Mouse (Mus musculus): ENCODE measurements around the gene Castor2. TPM values are rescaled to one million over a fixed set of nuclear protein-coding genes. Genes with fewer than 3 reads are reported as not detected.
A peak's percentile ranks its signal among the peaks of the same experiment; 100 is the strongest.

Castor2 gene
- total and polyA plus RNA-seq, 3 experiments = 0.35 to 3.9 (median 1.3) TPM

DNA sequence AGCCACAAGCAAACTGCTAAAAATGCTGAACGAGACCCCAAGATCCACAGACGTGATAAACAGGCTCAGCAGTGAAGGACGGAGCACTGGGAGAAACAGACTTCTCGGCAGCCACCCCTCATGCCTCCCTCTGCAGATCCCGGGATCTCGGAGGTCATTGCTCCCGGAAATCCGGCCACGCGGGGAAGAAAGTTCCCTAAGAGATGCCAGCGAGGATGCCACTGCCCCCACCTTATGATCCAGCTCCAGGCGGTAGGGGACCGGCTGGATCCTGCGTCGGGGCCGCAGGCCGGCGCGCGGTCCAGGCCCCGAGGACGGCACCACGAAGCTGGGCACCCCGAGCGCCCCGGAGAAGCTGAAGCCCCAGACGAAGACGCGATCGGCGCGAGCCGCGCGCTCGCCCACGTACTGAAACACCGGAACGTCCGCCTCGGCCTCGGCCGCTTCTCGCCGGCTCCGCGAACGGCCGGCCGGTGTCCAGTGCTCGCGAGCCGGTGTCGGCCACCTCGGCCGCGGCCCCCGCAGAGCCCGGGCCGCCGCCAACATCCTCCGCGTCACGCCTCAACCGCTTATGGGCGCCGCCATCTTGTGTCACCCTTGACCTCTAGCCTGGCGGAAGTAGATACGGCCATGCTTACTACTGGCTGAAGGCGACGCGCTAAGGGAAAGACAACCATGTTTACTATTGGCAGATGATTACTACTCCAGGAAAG, 76.8 kb downstream of the Castor2 start, which contains the start of gene Rcc1l (continued):
- TF ChIP-seq MAFK (IDR thresholded peaks at IDR 0.05; ENCODE audit: insufficient replicate concordance, low read length) (no peak), E2F4 (IDR thresholded peaks at IDR 0.05; ENCODE audit: insufficient replicate concordance, low read depth, low read length) (peak; percentile 70; the same call in 1 of the 2 replicates), HCFC1 (IDR thresholded peaks at IDR 0.05; ENCODE audit: low read depth, low read length) (peak; percentile 96), NRF1 (IDR thresholded peaks at IDR 0.05; ENCODE audit: low read depth, low read length) (peak; percentile 91), KAT2A (IDR thresholded peaks at IDR 0.05; ENCODE audit: insufficient replicate concordance, low read length) (peak; percentile 99), CTCF (conservative IDR thresholded peaks at IDR 0.05 in 1 of 2, IDR thresholded peaks at IDR 0.05 in 1 of 2; ENCODE audit: low read depth in 2 of 2, low read length in 2 of 2) (no peak), POLR2A (IDR thresholded peaks at IDR 0.05; ENCODE audit: low read depth, low read length) (peak; percentile 85), MAX (IDR thresholded peaks at IDR 0.05; ENCODE audit: low read length) (peak; percentile 79)

DNA sequence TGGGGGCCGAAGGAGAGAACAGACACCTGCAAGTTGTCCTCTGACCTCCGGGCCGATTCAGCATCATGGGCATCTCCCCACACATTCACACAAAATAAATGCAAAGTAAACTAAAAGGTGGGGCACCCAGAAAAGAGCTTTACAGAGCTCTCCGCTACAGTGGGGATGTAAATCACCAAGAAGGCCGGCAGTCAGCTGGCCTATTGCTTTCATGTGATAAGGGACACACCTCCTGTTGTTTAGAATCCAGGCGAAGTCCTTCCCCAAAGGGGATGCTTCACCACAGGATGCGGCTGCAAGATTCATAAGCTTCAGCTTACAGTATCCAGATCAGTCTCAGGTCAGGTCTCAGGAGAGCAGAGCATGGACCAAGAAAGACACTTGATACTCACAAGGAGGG, 79.0 kb downstream of the Castor2 start:
- no peak for TF ChIP-seq RCOR1 (conservative IDR thresholded peaks at IDR 0.05; ENCODE audit: low read depth, low read length)
- TF ChIP-seq EP300 (IDR thresholded peaks at IDR 0.05; ENCODE audit: low read length) = no peak
- no peak for TF ChIP-seq ELF1 (IDR thresholded peaks at IDR 0.05; ENCODE audit: low read depth, low read length)
- Histone ChIP-seq H3K36me3 (replicated peaks in 1 of 2; ENCODE audit: control insufficient read depth in 1 of 2, insufficient read depth in 1 of 2, low read length in 1 of 2) (peaks cover 4 to 11% of the 10 kb centered on the region in 2 experiments), H3K4me1 (ENCODE audit: control insufficient read depth in 1 of 2, insufficient read depth in 2 of 2) (peaks cover 6 to 44% of the 10 kb centered on the region in 2 experiments; a peak in 3 of 4 replicates), H3K4me3 (replicated peaks in 1 of 3; ENCODE audit: low read depth in 2 of 3, low read length in 2 of 3, poor library complexity in 1 of 3) (no peak overlapping the region), H3K27me3 (replicated peaks) (no peaks in the 10 kb centered on the region), H3K79me2 (replicated peaks; ENCODE audit: control insufficient read depth, extremely low read depth, insufficient read depth, poor library complexity, severe bottlenecking) (peaks cover 18% of the 10 kb centered on the region), H3K9me3 (replicated peaks; ENCODE audit: low read length) (no peaks in the 10 kb centered on the region), H3K4me2 (ENCODE audit: insufficient read depth, low read depth, poor library complexity, severe bottlenecking) (no peak overlapping the region), H3K27ac (ENCODE audit: insufficient read depth, low read depth) (no peak overlapping the region), H3K9ac (ENCODE audit: insufficient read depth, low read depth) (no peak overlapping the region)
- dilution Hi-C loops (cut with MboI; ENCODE audit: extremely low pct_ligation_motif_present, extremely low pct_unique_long_range_greater_than_20kb, low sequenced_read_pairs) = no loop called here
- in situ Hi-C loops (cut with MboI; ENCODE audit: low pct_ligation_motif_present, low pct_unique_long_range_greater_than_20kb, low sequenced_read_pairs) = no loop called here
- no peak for DNase-seq (ENCODE audit: extremely low read depth)

DNA sequence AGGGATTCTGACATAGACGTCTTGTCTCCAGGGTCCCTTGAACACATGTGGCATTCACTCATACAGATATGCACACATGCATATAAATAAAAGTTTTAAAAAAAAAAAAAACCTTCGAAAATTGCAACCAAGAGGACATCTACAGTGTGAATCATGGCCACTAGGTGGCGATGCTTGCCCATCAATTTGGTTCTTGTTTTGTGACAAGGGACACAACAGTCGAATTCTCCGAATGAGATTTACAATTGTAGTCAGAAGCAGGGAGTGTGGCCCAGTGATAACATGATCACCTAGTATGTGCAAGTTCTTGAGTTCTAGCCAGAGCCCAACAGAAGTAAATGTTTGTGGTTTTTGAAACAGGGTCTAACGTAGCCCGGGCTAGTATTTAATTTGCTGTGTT, 80.4 kb downstream of the Castor2 start:
- in situ Hi-C loops (cut with MboI; ENCODE audit: low pct_ligation_motif_present, low pct_unique_long_range_greater_than_20kb, low sequenced_read_pairs) (loop anchor here (5.0 kb wide), 2 partner anchors 162 to 312 kb away; no protein-coding TSS in a partner anchor), dilution Hi-C loops (cut with MboI; ENCODE audit: extremely low pct_ligation_motif_present, extremely low pct_unique_long_range_greater_than_20kb, low sequenced_read_pairs) (no loop called here)
- Histone ChIP-seq H3K4me3 (replicated peaks in 1 of 3; ENCODE audit: low read depth in 2 of 3, low read length in 2 of 3, poor library complexity in 1 of 3) (no peak overlapping the region), H3K9me3 (replicated peaks; ENCODE audit: low read length) (no peaks in the 10 kb centered on the region), H3K27ac (ENCODE audit: insufficient read depth, low read depth) (no peak overlapping the region), H3K4me2 (ENCODE audit: insufficient read depth, low read depth, poor library complexity, severe bottlenecking) (no peak overlapping the region), H3K36me3 (replicated peaks in 1 of 2; ENCODE audit: control insufficient read depth in 1 of 2, insufficient read depth in 1 of 2, low read length in 1 of 2) (peaks cover 0 to 3% of the 10 kb centered on the region in 2 experiments), H3K27me3 (replicated peaks) (no peaks in the 10 kb centered on the region), H3K79me2 (replicated peaks; ENCODE audit: control insufficient read depth, extremely low read depth, insufficient read depth, poor library complexity, severe bottlenecking) (peaks cover 8% of the 10 kb centered on the region), H3K4me1 (ENCODE audit: control insufficient read depth in 1 of 2, insufficient read depth in 2 of 2) (peaks cover 2 to 31% of the 10 kb centered on the region in 2 experiments; a peak in 3 of 4 replicates), H3K9ac (ENCODE audit: insufficient read depth, low read depth) (no peak overlapping the region)
- DNase-seq (ENCODE audit: extremely low read depth) = peak; percentile 90
- TF ChIP-seq ZKSCAN1 (IDR thresholded peaks at IDR 0.05; ENCODE audit: borderline replicate concordance, low read depth, low read length) = no peak
- no peak for TF ChIP-seq POLR2A (IDR thresholded peaks at IDR 0.05; ENCODE audit: low read depth, low read length)
- no peak for TF ChIP-seq POLR2AphosphoS2 (IDR thresholded peaks at IDR 0.05; ENCODE audit: low read depth, low read length)
- no peak for TF ChIP-seq CHD2 (IDR thresholded peaks at IDR 0.05; ENCODE audit: low read length)
- no peak for TF ChIP-seq ZMIZ1 (IDR thresholded peaks at IDR 0.05; ENCODE audit: low read depth, low read length)
- no peak for TF ChIP-seq PAX5 (IDR thresholded peaks at IDR 0.05; ENCODE audit: low read length)
- TF ChIP-seq JUN (IDR thresholded peaks at IDR 0.05; ENCODE audit: insufficient read depth, low read depth, low read length) = 0 out of 2 replicates have a peak, but pooled peaks have one; percentile 3
- TF ChIP-seq NELFE (IDR thresholded peaks at IDR 0.05; ENCODE audit: low read depth, low read length) = 0 out of 2 replicates have a peak, but pooled peaks have one; percentile 25
- TF ChIP-seq MAFK (IDR thresholded peaks at IDR 0.05; ENCODE audit: insufficient replicate concordance, low read length) = no peak
- TF ChIP-seq USF2 (conservative IDR thresholded peaks at IDR 0.05; ENCODE audit: low read depth, low read length) = no peak
- TF ChIP-seq MAX (IDR thresholded peaks at IDR 0.05; ENCODE audit: low read length) = no peak
- 0 out of 2 replicates have a peak, but pooled peaks have one; percentile 25 for TF ChIP-seq MEF2A (IDR thresholded peaks at IDR 0.05; ENCODE audit: borderline replicate concordance, low read depth, low read length)
- TF ChIP-seq ZNF384 (IDR thresholded peaks at IDR 0.05; ENCODE audit: low read depth, low read length) = peak; percentile 97
- no peak for TF ChIP-seq KAT2A (IDR thresholded peaks at IDR 0.05; ENCODE audit: insufficient replicate concordance, low read length)
- no peak for TF ChIP-seq GABPA (IDR thresholded peaks at IDR 0.05; ENCODE audit: insufficient replicate concordance, low read depth, low read length)
- TF ChIP-seq USF1 (IDR thresholded peaks at IDR 0.05; ENCODE audit: low read depth, low read length) = no peak
- no peak for TF ChIP-seq TCF12 (IDR thresholded peaks at IDR 0.05; ENCODE audit: low read depth, low read length)
- TF ChIP-seq ELF1 (IDR thresholded peaks at IDR 0.05; ENCODE audit: low read depth, low read length) = no peak
- TF ChIP-seq MYC (IDR thresholded peaks at IDR 0.05; ENCODE audit: low read depth, low read length) = peak; percentile 67; the same call in 1 of the 2 replicates
- peak; percentile 85 for TF ChIP-seq SMC3 (IDR thresholded peaks at IDR 0.05; ENCODE audit: low read depth, low read length)
- peak; percentile 93 for TF ChIP-seq RAD21 (IDR thresholded peaks at IDR 0.05; ENCODE audit: low read depth, low read length)
- no peak for TF ChIP-seq E2F4 (IDR thresholded peaks at IDR 0.05; ENCODE audit: insufficient replicate concordance, low read depth, low read length)
- TF ChIP-seq EP300 (IDR thresholded peaks at IDR 0.05; ENCODE audit: low read length) = no peak; the same call in 1 of the 2 replicates
- TF ChIP-seq UBTF (IDR thresholded peaks at IDR 0.05; ENCODE audit: low read depth, low read length) = no peak
